Mouse (Mus musculus) heart, postnatal 10 days (tissue): ENCODE data around the gene Calr3. TPM values are rescaled to one million over a fixed set of nuclear protein-coding genes. Genes with fewer than 3 reads are reported as not detected.

Source experiments
- DNase-seq, 2 experiments: peaks; one replicate each; pipeline ENCODE4 v3.0.0; 2021
- intact Hi-C: fragments of 180-260 bp; cut with DNase I; formaldehyde crosslinking; loops from one replicate; pipeline ENCODE4 v1.15.1; 2025
- total RNA-seq, 2 experiments: library from RNA; stranded (reverse); gene quantifications; 2 replicates each; pipeline ENCODE4 v1.2.3; 2021

Calr3 gene
- total RNA-seq, 2 experiments from 2014 or later: 4.3 to 4.7 TPM

DNA sequence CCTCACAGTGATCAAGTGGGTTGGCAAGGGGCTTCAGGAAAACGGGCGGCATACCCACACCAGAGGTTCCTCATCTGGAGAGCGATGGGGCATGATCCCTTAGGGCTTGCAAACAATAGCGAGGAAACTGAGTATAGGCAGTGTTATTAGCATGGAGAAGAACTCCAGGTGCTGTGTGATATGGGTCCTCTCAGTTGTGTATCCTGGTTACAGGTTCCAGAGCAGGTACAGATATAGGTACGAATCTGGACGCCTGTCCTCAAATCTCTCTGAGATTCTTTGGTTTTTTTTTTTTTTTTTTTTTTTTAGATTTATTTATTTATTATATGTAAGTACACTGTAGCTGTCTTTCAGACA, 302 bp upstream of the Calr3 start:
- intact Hi-C loops: no loop called here
- no peak for DNase-seq

DNA sequence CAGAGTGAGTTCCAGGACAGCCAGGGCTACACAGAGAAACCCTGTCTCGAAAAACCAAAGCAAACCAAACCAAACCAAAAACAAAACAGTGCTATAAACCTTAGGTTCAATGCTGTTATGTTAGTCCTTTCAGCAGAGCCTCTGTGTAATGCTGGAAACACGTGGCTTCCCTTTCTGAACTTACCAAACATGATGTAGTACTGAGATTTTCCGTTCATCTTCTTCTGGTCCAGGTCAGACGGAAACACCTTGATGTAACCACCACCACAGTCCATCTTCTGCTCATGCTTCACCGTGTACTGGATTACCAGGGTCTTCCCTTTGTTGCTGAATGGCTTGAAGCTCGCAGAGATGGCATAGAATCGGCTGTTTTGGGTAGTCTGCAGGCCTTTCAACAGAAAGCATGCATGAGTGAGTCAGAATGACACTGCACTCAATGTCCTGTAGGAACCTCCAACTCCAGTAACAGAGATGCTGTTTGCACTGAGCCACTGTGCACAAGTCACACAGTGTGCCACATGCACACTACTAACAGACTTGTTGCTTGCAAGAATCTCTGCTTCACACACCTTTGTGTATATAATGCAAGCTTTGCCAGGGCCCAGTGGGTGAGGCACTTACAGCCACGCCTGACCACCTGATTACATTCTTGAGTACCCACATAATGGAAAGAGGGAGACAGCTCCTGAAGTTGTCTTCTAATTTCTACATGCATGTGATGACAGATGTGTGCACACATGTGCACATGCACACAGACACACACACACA, 5.2 kb downstream of the Calr3 start:
- DNase-seq: no peak
- intact Hi-C loops: no loop called here

DNA sequence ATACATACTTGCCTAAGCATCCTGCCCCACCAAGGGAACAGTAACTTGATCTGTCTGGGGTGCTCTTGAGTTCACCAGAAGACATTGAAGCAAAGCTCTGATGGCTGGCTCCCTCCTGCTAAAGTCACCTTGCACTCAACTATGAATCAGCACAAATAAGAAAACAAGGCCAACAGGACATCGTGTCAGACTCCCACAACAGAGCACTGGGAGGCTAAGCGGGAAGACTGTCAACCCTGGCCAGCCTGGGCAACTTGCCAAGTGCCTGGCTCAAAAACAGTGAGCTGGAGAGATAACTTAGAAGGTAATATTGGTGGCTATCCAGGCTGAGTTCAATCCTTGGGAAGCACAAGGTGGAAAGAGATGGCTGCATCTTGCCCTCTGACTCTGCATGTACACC, 8.7 kb downstream of the Calr3 start:
- peak; percentile 85 to 87 for DNase-seq

DNA sequence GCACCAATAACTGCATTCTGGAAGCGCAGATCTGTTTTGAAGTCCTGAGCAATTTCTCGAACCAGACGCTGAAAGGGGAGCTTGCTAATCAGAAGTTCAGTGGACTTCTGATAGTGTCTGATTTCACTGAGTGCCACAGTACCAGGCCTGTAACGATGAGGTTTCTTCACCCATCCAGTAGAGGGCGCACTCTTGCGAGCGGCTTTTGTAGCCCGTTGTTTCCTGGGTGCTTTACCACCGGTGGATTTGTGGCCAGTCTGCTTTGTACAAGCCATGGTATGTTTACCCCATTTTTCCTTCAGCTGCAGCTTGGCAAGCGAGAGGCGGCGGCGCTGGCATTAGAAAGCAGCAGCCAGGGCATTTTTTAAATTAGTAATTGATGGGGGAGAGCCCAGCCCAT, 14.0 kb downstream of the Calr3 start:
- no peak for DNase-seq
- intact Hi-C loops: no loop called here

More for the DNA sequence above, 8.7 kb downstream of the Calr3 start:
- intact Hi-C loops: no loop called here

DNA sequence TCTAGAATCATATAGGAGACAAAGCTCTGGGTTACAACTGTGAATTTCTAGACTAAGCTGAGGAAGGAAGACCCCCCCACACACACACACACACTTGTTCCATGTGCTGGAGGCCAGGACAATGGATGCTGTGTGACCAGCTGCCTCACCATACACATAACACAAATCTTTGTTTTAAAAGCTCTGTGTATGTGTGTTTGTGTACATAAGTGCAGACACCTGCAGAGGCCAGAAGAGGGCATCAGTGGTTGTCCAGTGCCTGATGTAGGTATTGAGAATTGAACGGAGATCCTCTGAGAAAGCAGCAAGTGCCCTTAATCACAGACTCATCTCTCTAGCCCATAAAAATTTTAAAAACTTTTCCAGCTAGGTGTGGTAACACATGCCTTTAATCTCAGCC, 20.7 kb downstream of the Calr3 start:
- DNase-seq: no peak
- intact Hi-C loops: loop anchor here (2.0 to 5.0 kb wide), 2 partner anchors 18 to 124 kb away; partner anchors contain the start of gene Med26

DNA sequence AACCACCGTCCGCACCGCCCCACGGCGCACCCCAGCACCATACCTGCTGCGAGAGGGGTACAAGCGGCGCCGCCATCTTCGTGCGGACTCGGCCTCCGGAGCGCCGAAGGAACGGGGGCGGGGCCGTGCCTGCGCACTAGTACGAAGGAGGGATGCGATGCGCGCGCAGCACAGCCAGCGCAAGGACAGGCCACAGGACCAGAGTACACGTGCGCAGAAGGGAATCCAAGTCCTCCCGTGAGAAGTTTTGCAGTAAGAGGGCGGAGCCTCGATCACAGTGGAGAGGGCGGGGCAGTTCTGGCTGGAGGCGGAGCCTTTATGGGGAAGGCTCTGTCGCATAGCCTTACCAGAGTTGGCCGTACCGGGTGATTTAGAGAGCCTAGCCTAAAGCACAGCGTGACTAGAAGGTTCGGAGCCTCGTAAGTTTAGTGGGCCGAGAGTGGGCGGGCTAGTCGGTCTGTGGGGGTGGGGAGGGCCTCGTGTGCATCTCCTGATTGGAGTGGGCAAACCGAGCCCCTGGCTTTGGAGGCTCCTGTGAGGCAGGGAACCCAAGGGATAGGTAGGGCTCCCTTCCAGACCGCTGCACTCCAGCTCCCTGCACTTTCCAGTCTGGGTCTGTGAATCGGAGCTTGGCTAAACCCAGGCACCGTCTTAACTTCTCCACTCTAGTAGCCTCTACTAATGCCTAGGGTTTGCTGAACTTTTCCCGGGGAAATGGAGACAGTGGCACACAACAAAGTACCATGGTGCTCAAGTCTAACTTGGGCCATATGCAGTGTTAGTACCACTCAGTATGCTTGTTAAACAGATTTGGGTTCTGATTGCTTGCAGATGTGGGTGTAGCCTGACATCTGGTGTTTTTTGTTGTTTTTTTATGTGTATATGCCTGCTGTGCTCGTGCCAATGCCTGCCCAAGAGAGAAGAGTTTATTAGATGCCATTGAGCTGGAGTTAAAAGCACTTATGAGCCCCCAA, 22.0 kb downstream of the Calr3 start, which contains the start of gene Eps15l1:
Gene Eps15l1, minus strand, starts transcription at position 99 of the 974 bp plus-strand sequence.
- intact Hi-C loops: loop anchor here (2.0 to 5.0 kb wide), 2 partner anchors 19 to 126 kb away; partner anchors contain the start of gene Med26
- DNase-seq: peak; percentile 99 to 100

DNA sequence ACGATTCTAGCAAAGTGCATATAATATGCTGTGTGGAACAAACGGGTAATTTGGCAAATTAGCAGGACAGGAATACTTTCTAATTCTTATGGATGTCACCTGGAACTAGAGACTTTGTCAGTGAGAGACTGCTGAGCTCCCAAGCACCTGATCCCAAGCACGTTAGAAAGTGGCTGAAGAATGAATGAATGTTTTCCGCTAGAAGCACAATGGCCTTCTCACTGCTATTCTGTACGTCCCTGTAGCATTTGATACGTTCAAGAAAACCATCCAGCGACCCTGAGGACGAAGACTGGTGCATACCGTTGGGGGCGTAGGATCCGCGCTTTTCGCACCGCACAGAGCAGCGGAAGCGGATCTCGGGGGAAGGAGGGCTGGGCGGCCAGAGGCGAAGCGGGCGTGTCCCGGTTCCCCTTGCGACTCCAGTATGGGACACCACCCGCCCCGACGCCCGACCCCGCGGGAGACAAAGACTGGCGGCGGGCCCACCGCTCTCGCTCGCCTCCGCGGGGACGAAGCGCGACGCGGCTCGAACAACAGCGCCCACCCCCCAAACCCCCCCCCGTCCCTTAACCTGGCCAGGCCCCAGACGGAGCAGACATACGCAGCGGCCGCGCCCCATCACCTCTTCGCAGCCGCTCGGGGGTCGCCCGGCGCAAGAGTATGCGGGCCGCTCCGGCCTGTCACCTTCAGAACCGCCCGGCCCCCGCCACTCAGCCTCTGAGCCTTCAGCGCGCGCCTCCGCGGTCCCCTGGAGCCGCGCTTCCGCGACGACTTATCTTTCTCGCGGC, 22.9 kb downstream of the Calr3 start:
- peak; percentile 61 to 69 for DNase-seq
- intact Hi-C loops: loop anchor here (5.0 kb wide), 1 partner anchor 127 kb away; the partner anchor contains the start of gene Med26

DNA sequence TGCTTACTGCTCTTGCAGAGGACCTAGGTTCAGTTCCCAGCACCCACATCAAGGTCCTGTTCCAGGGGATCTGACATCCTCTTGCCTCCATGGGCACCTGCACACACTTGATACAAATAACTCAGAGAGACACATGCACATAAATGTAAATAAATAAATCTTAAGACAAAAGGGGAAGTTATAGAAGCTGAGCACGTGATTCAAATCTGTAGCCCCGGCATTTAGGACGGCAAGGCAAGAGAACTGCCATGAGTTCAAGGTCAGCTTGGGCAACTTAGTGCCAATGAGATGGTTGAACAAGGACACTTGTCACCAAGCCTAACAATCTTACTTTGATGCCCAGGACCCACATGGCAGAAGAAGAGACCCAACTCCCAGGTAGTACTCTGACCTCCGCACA, 25.6 kb downstream of the Calr3 start:
- intact Hi-C loops: no loop called here

DNA sequence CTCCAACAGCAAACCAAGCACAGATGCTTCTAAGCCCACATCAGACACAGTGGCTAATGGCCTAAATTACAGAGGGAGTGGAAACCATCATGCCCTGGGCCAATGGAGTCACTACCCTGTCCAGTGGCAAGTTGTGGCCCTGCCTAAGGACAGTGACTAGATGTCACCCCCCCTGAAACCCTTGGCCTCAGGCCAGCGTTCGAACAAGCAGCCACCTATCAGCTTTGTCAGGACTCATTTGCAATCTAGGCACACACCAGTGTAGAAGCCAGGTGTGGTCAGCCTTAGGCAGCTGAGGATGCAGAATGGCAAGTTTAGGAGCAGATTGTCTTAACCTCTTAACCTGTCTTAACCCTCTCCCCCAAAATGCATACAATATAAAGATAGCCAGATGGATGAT, 28.4 kb downstream of the Calr3 start:
- no peak for DNase-seq
- intact Hi-C loops: no loop called here

More for the DNA sequence above, 25.6 kb downstream of the Calr3 start:
- DNase-seq: no peak

DNA sequence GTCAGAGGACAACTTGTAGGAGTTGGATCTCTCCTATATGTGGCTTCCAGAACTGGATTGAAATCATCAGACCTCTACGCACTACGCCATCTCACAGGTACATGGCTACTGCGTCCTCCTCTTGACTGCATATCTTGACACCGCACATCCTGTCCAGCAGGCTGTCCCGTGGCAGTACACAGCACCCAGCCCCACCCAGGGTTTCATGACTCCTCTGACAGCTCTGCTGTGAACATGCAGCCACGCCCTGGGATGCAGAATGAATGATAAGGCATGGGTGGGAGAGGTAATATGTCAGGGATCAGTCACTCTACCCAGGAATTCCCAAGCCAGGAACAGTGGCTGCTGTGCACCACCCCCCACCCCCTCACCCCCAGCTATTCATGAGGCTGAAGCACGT, 29.8 kb downstream of the Calr3 start:
- no peak for DNase-seq
- intact Hi-C loops: no loop called here

DNA sequence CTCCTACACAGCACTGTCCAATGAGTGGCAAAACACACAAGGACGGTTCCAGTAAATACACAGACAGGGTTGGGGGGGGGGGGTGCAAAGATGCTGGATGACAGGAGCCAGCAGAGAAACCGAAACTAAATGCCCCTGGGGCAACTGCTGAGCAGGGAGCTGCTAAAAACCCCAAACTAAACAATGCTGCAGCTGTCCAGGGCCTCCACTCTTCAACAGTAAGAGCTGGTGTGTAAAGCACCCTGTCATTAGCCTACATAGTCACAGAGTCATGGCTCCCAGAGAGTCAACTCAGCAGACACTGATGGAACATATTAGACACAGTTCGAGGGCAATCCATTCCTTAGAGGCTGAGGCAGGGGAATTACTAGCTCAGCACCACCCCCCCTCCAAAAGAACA, 34.2 kb downstream of the Calr3 start:
- intact Hi-C loops: no loop called here
- DNase-seq: no peak

DNA sequence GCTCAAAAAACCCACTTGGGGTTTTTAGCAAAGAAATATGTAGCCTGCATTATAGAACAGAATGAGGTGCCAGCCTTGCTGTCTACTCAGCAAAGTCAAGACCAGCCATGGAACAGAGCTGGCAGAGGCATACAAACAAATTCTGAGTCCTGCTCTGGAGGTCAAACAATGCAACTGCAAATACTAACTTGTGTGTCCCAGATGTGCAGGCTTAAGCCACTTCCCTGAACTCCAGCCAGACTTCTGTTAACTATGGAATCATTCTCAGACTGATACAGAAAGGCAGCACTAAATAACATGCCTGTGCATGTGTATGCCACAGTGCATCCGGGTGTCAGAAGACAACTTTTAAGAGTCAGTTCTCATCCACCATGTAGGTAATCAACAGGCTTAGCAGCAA, 35.8 kb downstream of the Calr3 start:
- intact Hi-C loops: no loop called here

DNA sequence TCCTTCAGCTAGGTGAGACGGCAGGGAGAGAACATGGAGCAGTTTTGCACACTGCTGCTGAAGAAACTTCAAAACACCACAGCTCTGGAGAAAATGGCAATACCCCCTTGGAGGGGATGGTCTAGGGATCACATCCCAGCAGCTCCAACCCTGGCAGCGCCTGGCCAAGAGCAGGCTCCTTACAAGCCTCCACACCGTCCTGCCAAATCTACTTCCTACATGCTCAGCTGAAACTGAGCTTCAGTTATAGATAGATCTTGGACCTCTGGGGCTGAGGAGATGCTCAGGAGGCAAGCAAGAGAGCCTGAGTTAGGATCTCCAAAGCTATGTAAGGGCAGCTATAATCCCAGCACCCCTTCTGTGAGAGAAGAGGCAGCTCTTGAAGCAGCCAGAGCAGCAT, 40.7 kb downstream of the Calr3 start:
- intact Hi-C loops: no loop called here
- no peak for DNase-seq

More for the DNA sequence above, 35.8 kb downstream of the Calr3 start:
- no peak for DNase-seq

DNA sequence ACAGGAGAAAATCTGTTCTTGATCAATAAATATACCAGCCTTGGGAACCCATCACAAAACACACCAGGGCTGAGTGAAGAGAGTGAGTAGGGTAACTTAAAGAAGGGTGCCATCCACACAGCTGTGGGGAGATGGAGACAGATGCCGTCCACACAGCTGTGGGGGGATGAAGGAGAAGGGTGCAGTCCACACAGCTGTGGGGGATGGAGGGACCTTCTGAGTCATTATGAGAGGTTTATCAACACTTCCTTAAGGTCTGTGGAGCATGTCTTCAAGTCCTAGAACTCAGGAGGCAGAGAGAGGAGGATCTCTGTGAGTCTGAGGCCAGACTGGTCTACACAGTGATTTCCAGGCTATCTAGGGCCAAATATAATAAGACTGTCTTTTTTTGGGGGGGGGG, 42.3 kb downstream of the Calr3 start:
- intact Hi-C loops: no loop called here
- DNase-seq: no peak

DNA sequence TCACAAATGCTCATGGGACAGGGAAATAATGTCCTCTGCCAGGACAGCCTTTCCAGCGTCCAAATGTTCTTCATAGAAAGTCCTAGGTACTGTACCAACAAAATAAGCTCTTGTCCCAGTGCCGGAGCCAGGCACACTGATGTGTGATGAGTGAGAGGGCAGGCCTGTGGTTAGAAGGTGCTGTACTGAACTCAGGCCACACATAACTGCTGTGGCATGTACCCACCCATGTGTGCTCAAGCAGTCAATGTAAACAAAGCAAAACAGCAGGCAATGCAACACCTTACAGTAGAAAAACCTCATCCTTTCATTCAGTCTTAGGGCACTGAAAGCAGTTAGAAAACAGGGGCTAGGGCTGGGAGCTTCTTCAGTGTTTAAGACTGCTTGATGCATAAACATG, 57.9 kb downstream of the Calr3 start:
- no peak for DNase-seq
- intact Hi-C loops: no loop called here

DNA sequence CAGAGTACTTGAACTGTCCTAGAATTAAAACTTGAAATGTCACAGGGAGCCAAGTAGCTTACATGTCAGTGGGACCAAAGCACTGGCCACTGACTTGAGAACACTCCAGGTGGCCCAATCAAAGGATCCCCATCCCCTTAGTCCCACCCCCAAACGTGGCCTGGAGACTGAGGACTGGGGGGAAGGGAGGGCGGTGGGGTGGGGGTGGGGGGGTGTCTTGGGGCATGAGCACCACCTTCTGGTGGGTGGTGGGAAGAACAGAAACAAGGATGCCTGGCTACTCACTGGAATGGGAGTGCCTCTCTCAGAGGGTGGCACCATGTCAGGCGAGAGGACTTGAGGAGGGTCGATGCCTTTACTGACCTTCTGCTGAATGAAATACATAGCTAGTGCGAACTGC, 61.3 kb downstream of the Calr3 start:
- peak in 1 of 2 experiments; percentile 38 for DNase-seq
- intact Hi-C loops: no loop called here

DNA sequence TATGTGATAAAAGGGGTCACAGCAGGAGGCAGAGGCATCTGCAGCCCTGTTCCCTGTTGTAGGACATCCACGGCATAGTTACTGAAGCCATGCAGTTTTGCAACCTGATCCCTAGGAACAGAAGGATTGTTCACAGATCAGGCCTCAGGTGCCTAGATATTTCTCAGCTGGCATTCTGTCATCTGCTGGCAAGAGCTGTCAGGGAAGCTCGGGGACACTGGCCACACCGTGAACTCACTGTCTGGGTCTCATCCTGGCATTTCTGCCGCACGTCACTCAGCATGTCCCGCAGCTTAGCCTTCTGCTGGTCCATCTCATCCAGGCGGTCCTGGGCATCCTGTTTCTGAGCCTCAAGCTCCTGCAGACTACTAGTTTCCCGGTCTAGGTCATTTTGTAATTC, 63.0 kb downstream of the Calr3 start:
- DNase-seq: no peak
- intact Hi-C loops: no loop called here

DNA sequence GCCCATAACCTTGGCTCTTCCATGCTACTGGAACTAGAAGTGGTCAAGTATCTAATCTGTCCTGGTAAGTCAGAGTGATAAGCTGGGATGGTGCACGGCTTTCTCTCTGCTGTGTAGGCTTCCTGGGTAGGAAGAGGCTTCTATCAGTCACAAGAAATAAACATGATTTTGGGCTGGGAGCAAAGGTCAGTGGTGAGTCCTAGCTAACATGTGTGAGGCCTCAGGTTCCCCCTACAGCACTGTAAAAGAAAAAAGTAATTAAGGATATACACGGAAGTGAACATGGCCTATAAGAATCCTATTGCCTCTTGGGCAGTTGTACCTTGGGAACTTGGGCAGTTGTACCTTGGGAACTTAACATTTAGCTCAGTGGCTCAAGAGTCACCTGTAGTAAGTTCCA, 66.8 kb downstream of the Calr3 start:
- DNase-seq: no peak
- intact Hi-C loops: no loop called here

DNA sequence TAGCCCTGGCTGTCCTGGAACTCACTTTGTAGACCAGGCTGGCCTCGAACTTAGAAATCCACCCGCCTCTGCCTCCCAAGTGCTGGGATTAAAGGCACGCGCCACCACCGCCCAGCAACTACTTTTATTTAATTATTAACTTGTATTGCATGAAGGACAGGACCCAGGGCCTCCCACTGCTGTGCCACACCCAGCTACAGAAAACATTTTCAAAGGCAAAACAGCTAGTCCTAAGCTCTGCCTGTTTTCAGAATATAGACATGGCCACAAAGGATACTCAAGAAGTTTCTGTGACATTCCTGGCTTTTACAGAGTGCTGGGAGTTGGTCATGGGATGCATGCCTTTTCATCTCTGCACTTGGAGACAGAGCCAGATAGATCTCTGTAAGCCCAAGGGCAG, 67.4 kb downstream of the Calr3 start:
- intact Hi-C loops: no loop called here
- no peak for DNase-seq

DNA sequence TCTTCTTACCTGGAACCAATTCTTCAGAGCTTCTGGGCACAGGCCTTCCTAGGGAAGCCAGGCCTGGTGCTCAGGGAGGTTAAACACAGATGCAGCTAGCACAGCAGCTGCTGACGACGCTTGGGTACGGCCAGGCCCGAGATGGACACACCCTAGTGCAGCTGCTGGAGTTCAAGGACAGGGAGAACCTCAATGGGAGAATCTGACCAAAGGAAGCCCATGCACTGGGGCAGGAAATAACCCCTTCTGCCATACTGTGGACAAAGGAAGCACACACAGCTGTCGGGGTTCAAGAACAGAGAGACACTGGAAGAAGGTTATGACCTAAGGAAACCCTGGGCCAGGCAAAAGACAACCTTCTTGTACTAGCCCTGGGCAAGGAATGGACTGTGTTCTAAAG, 68.5 kb downstream of the Calr3 start:
- DNase-seq: no peak
- intact Hi-C loops: no loop called here
